Mouse (Mus musculus): ENCODE data around the gene Nfasc. TPM values are rescaled to one million over a fixed set of nuclear protein-coding genes. Genes with fewer than 3 reads are reported as not detected.

Gene Nfasc
- polyA plus RNA-seq, 2 experiments, result 0.34 to 1.1 TPM

GRCm38 (mm10) chr1:132660354-132660753 lies 81.2 kb downstream of the Nfasc start:
- Histone ChIP-seq H3K4me3 (replicated peaks; ENCODE audit: low read length) (no peak overlapping the region), H3K27ac (replicated peaks; ENCODE audit: low read depth, low read length) (no peak overlapping the region), H3K9me3 (ENCODE audit: control insufficient read depth, low read length) (no peaks in the 10 kb centered on the region), H3K4me2 (replicated peaks; ENCODE audit: low read depth, low read length, severe bottlenecking) (no peak overlapping the region), H3K36me3 (ENCODE audit: control insufficient read depth, insufficient read depth, low read length) (no peaks in the 10 kb centered on the region), H3K9ac (ENCODE audit: low read depth, low read length, severe bottlenecking) (no peak overlapping the region), H3K4me1 (ENCODE audit: control insufficient read depth, insufficient read depth, low read length) (no peaks in the 10 kb centered on the region), H3K27me3 (ENCODE audit: control insufficient read depth, insufficient read depth, low read length) (no peaks in the 10 kb centered on the region)
- WGBS, result 19% methylated on average over 4 of the region's 4 CpGs
- no peak for ATAC-seq (ENCODE audit: low FRiP score, low read depth)
- no peak for DNase-seq (ENCODE audit: low spot score)
- no peak for TF ChIP-seq POLR2A (IDR thresholded peaks at IDR 0.05; ENCODE audit: borderline replicate concordance, extremely low read depth, insufficient read depth, insufficient read length)

GRCm38 (mm10) chr1:132659604-132660003 lies 82.0 kb downstream of the Nfasc start:
- Histone ChIP-seq H3K4me1 (ENCODE audit: control insufficient read depth, insufficient read depth, low read length) (no peaks in the 10 kb centered on the region), H3K4me2 (replicated peaks; ENCODE audit: low read depth, low read length, severe bottlenecking) (no peak overlapping the region), H3K27me3 (ENCODE audit: control insufficient read depth, insufficient read depth, low read length) (no peaks in the 10 kb centered on the region), H3K9me3 (ENCODE audit: control insufficient read depth, low read length) (no peaks in the 10 kb centered on the region), H3K27ac (replicated peaks; ENCODE audit: low read depth, low read length) (no peak overlapping the region), H3K4me3 (replicated peaks; ENCODE audit: low read length) (no peak overlapping the region), H3K9ac (ENCODE audit: low read depth, low read length, severe bottlenecking) (no peak overlapping the region), H3K36me3 (ENCODE audit: control insufficient read depth, insufficient read depth, low read length) (no peaks in the 10 kb centered on the region)
- no peak for ATAC-seq (ENCODE audit: low FRiP score, low read depth)
- 26% methylated on average over 3 of the region's 3 CpGs for WGBS
- DNase-seq (ENCODE audit: low spot score), result no peak
- no peak for TF ChIP-seq POLR2A (IDR thresholded peaks at IDR 0.05; ENCODE audit: borderline replicate concordance, extremely low read depth, insufficient read depth, insufficient read length)

GRCm38 (mm10) chr1:132655611-132656010 lies 86.0 kb downstream of the Nfasc start:
- Histone ChIP-seq H3K9me3 (ENCODE audit: control insufficient read depth, low read length) (no peaks in the 10 kb centered on the region), H3K4me3 (replicated peaks; ENCODE audit: low read length) (no peak overlapping the region), H3K27me3 (ENCODE audit: control insufficient read depth, insufficient read depth, low read length) (no peaks in the 10 kb centered on the region), H3K4me2 (replicated peaks; ENCODE audit: low read depth, low read length, severe bottlenecking) (no peak overlapping the region), H3K36me3 (ENCODE audit: control insufficient read depth, insufficient read depth, low read length) (no peaks in the 10 kb centered on the region), H3K9ac (ENCODE audit: low read depth, low read length, severe bottlenecking) (no peak overlapping the region), H3K27ac (replicated peaks; ENCODE audit: low read depth, low read length) (no peak overlapping the region), H3K4me1 (ENCODE audit: control insufficient read depth, insufficient read depth, low read length) (0 out of 2 replicates have a peak, but pooled peaks cover 3% of the 10 kb centered on the region)
- no peak for TF ChIP-seq POLR2A (IDR thresholded peaks at IDR 0.05; ENCODE audit: borderline replicate concordance, extremely low read depth, insufficient read depth, insufficient read length)
- whole genome bisulfite sequencing, result 72% methylated on average over 6 of the region's 6 CpGs
- ATAC-seq (ENCODE audit: low FRiP score, low read depth) (no peak), DNase-seq (ENCODE audit: low spot score) (no peak)

- H3K4me3 ChIP-seq (replicated peaks; ENCODE audit: low read length), result no peak overlapping the region
- ATAC-seq (ENCODE audit: low FRiP score, low read depth) (no peak), DNase-seq (ENCODE audit: low spot score) (no peak)
- H3K4me1 ChIP-seq (ENCODE audit: control insufficient read depth, insufficient read depth, low read length), result 0 out of 2 replicates have a peak, but pooled peaks cover 3% of the 10 kb centered on the region
- H3K27ac ChIP-seq (replicated peaks; ENCODE audit: low read depth, low read length), result no peak overlapping the region
- H3K27me3 ChIP-seq (ENCODE audit: control insufficient read depth, insufficient read depth, low read length), result no peaks in the 10 kb centered on the region
- no peaks in the 10 kb centered on the region for H3K9me3 ChIP-seq (ENCODE audit: control insufficient read depth, low read length)
- no peak for TF ChIP-seq POLR2A (IDR thresholded peaks at IDR 0.05; ENCODE audit: borderline replicate concordance, extremely low read depth, insufficient read depth, insufficient read length)
- no peaks in the 10 kb centered on the region for H3K36me3 ChIP-seq (ENCODE audit: control insufficient read depth, insufficient read depth, low read length)
- WGBS, result 65% methylated on average over 9 of the region's 9 CpGs
- no peak overlapping the region for H3K9ac ChIP-seq (ENCODE audit: low read depth, low read length, severe bottlenecking)
- H3K4me2 ChIP-seq (replicated peaks; ENCODE audit: low read depth, low read length, severe bottlenecking), result no peak overlapping the region
These were observed 86.8 kb downstream of the Nfasc start for GRCm38 (mm10) chr1:132654769-132655168.

GRCm38 (mm10) chr1:132653841-132654457 lies 87.6 kb downstream of the Nfasc start:
- 74% methylated on average over 12 of the region's 12 CpGs for WGBS
- Histone ChIP-seq H3K27me3 (ENCODE audit: control insufficient read depth, insufficient read depth, low read length) (no peaks in the 10 kb centered on the region), H3K36me3 (ENCODE audit: control insufficient read depth, insufficient read depth, low read length) (no peaks in the 10 kb centered on the region), H3K4me1 (ENCODE audit: control insufficient read depth, insufficient read depth, low read length) (0 out of 2 replicates have a peak, but pooled peaks cover 3% of the 10 kb centered on the region), H3K9ac (ENCODE audit: low read depth, low read length, severe bottlenecking) (no peak overlapping the region), H3K27ac (replicated peaks; ENCODE audit: low read depth, low read length) (no peak overlapping the region), H3K4me2 (replicated peaks; ENCODE audit: low read depth, low read length, severe bottlenecking) (no peak overlapping the region), H3K4me3 (replicated peaks; ENCODE audit: low read length) (no peak overlapping the region), H3K9me3 (ENCODE audit: control insufficient read depth, low read length) (no peaks in the 10 kb centered on the region)
- DNase-seq (ENCODE audit: low spot score) (no peak), ATAC-seq (ENCODE audit: low FRiP score, low read depth) (no peak)
- TF ChIP-seq POLR2A (IDR thresholded peaks at IDR 0.05; ENCODE audit: borderline replicate concordance, extremely low read depth, insufficient read depth, insufficient read length), result no peak

All from limb, embryonic 14.5 days (tissue).